Mouse (Mus musculus): ENCODE data around the gene Gdf2.

DNA sequence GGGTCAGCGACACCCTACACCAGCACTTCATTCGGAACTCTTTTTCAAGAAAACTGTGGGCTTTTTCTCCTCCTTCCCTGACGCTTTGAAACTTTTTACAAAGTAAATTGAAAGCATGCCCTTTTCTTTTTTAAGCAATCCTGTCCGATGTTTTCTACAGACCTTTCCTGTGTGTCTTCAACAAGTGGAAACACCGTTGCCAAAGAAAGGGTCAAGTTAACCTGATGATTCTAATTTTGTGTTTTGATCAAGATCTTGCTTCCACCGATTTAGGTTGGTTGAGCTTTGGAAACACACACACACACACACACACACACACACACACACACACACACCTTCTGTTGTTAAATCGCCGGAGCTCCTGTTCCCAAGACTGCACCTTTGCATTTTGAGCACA is 18.1 kb upstream of the Gdf2 start:
- TF ChIP-seq MYOD1 (IDR thresholded peaks at IDR 0.05; ENCODE audit: control insufficient read depth in 1 of 3, insufficient read length in 2 of 3, low read depth in 2 of 3) (no peak), POLR2A (IDR thresholded peaks at IDR 0.05; ENCODE audit: insufficient read length, low read depth) (no peak), MYOG (IDR thresholded peaks at IDR 0.05; ENCODE audit: control insufficient read depth in 1 of 3, insufficient read depth in 1 of 3, insufficient read length in 2 of 3, low read depth in 2 of 3) (no peak), MAX (IDR thresholded peaks at IDR 0.05; ENCODE audit: low read depth) (no peak), CEBPB (IDR thresholded peaks at IDR 0.05; ENCODE audit: insufficient read depth, poor library complexity, severe bottlenecking) (no peak), TCF12 (IDR thresholded peaks at IDR 0.05; ENCODE audit: insufficient read depth, poor library complexity, severe bottlenecking) (no peak), REST (IDR thresholded peaks at IDR 0.05; ENCODE audit: insufficient read depth, insufficient read length) (no peak), USF1 (IDR thresholded peaks at IDR 0.05; ENCODE audit: low read depth) (no peak), POLR2AphosphoS2 (IDR thresholded peaks at IDR 0.05; ENCODE audit: insufficient read length, low read depth) (no peak)

Data from myocyte (in vitro differentiated cells).